Mouse (Mus musculus): ENCODE measurements at regions not wholly inside any gene's neighbourhood (a gene's known extent, or its start where the extent isn't known, plus 50 kb on each side); places are given as distances from the start of the nearest gene placed in this dataset.

DNA sequence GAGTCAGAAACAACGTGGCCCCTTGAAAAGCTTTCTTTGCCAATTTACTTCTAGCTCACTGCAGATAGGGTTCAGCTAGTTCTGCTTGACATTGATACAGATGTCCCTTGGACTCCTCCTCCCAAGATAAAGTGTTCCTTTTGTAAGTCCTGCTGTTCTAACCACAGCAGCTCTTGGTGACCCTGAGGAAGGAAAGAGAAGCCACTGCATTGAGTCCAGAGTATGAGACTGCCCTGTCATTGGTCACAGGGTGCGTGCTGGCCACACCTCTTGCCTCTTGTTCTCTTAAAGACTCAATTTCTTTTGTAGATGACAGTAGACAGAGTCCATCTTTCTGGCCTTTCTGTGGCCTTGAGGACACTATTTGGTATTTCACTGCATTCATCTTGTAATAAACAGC lies 74.7 kb upstream of the Zc3h12c start:
- no peaks in the 10 kb centered on the region for H3K4me1 ChIP-seq
- H3K27ac ChIP-seq: no peak overlapping the region
- H3K36me3 ChIP-seq (replicated peaks): no peaks in the 10 kb centered on the region
- H3K27me3 ChIP-seq (ENCODE audit: poor library complexity, severe bottlenecking): no peaks in the 10 kb centered on the region
- no peak overlapping the region for H3K4me3 ChIP-seq
- DNase-seq (ENCODE audit: extremely low spot score, low spot score): no peak
- no peaks in the 10 kb centered on the region for H3K9me3 ChIP-seq
- 86% methylated on average over 2 of the region's 2 CpGs for WGBS

DNA sequence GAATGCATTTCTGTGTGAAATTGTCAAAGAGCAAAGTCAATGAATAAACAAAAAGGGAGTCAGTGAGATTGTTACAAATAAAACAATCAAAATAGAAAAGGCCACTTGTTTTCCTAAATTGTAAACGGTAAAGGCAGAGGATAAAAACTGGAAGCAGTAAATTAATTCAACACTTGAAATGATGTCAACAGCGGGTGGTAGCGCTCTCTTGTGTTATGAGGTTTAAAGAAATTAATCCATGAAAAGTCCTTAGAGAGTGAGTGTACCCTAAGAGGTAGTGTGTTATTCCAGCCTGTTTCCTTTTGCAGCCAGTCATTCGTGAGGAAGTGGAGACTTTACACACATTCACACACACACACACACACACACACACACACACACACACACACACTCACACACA lies 73.2 kb upstream of the Zc3h12c start:
- no peak for DNase-seq (ENCODE audit: extremely low spot score, low spot score)
- Histone ChIP-seq H3K4me1 (peaks cover 7% of the 10 kb centered on the region), H3K27me3 (ENCODE audit: poor library complexity, severe bottlenecking) (no peaks in the 10 kb centered on the region), H3K9me3 (no peaks in the 10 kb centered on the region), H3K36me3 (replicated peaks) (no peaks in the 10 kb centered on the region), H3K4me3 (no peak overlapping the region), H3K27ac (no peak overlapping the region)
- 84% methylated on average over 4 of the region's 4 CpGs for WGBS

DNA sequence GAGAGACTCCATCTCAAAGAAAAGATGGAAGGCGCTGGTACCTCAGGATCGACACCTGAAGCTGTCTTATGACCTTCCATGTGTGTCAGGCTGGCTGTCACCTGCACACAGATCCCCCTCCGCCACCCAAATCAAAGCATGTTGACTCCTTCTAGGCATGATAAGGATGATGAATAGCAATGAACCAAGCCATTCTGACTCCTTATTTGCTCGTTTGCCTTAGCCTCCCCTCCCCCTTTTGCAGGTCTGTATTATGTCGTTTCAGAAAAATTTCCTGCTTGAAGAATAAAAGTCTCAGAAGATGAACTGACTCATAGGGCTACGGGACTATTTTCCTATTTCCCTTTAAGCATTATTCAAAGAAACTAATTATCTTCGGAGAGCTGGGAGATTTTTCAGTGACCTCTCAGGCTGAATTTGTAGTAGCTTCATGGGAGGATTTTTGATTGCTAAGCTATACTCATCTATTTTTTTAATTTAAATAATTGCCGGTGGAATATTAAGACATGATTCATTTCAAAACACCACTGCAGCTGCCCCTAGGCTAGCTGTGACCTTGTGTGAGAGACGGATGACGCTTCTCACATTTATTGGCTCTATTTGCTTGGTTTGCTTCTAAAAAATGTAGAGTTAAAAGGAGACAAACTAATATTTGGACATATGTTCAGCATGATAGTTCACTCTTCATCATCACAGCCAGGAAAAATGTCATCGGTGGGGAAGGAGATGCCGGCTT lies 72.4 kb upstream of the Zc3h12c start:
- Histone ChIP-seq H3K36me3 (replicated peaks) (no peaks in the 10 kb centered on the region), H3K9me3 (no peaks in the 10 kb centered on the region), H3K27ac (no peak overlapping the region), H3K4me1 (peaks cover 7% of the 10 kb centered on the region), H3K4me3 (no peak overlapping the region), H3K27me3 (ENCODE audit: poor library complexity, severe bottlenecking) (no peaks in the 10 kb centered on the region)
- DNase-seq (ENCODE audit: extremely low spot score, low spot score): no peak
- 86% methylated on average over 12 of the region's 12 CpGs for WGBS

DNA sequence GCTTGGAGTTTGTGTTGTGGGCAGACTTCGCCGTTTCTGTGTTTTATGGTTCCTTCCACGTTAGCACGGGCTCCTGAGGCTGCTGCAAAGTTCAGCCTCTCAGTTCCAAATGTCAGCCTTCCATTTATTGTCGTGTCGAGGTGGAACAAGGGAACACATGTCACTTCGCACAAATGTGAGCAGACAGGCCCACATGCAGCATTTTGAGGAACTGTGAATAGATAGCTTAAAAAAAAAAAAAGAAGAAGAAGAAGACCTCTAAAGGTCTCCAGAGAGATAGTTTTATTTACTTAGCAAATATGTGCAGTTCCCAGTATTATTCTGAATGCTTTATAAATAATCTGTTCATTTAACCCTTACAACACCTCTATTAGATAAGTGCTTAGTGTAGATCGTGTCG lies 66.4 kb upstream of the Zc3h12c start:
- peaks cover 7% of the 10 kb centered on the region for H3K4me1 ChIP-seq
- DNase-seq (ENCODE audit: extremely low spot score, low spot score): no peak
- no peak overlapping the region for H3K4me3 ChIP-seq
- H3K27ac ChIP-seq: no peak overlapping the region
- WGBS: 90% methylated on average over 9 of the region's 9 CpGs
- no peaks in the 10 kb centered on the region for H3K27me3 ChIP-seq (ENCODE audit: poor library complexity, severe bottlenecking)
- H3K36me3 ChIP-seq (replicated peaks): no peaks in the 10 kb centered on the region
- H3K9me3 ChIP-seq: no peaks in the 10 kb centered on the region

DNA sequence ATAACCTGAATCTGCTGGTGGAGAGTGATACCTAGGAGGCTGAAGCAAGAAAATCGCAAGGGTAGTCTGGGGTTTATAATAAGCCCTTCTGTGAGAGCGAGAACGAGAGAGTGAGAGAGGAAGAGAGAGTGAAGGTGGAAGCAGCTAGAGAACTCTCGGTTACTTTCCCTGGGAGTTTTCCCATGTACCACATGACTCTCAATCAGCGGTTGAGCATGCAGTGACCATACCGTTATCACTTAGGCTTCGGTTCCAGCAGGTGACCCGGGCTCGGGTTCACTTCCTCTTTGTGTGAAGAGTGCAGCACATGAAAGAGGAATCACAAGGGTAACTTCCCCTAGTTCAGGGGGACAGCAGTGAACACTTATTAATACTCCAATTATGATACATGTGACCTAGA lies 61.2 kb upstream of the Zc3h12c start:
- no peaks in the 10 kb centered on the region; the same call in 1 of the 2 replicates for H3K27me3 ChIP-seq (ENCODE audit: poor library complexity, severe bottlenecking)
- peaks cover 6% of the 10 kb centered on the region for H3K4me1 ChIP-seq
- H3K27ac ChIP-seq: no peak overlapping the region
- H3K9me3 ChIP-seq: no peaks in the 10 kb centered on the region
- H3K4me3 ChIP-seq: no peak overlapping the region
- no peak for DNase-seq (ENCODE audit: extremely low spot score, low spot score)
- 89% methylated on average over 9 of the region's 9 CpGs for WGBS
- H3K36me3 ChIP-seq (replicated peaks): no peaks in the 10 kb centered on the region

DNA sequence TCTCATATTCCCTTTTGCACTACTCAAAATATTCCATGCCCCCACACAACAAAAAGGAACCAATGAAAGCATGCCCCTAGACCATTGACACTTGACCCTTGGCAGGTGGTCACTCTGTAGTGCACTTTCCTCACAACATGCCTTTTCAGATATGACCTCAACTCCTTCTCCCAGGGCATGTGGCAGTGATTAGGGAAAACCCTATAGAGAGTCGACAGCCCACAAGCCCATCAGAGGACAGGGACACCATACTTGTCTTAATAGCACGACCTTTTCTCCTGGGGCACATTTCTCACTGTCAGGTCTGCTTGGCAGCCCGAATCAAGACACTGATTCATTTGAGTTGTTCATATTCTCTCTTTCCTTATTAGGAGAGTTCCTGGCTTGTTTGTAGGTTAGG lies 57.3 kb upstream of the Zc3h12c start:
- Histone ChIP-seq H3K4me1 (peaks cover 25% of the 10 kb centered on the region), H3K36me3 (replicated peaks) (no peaks in the 10 kb centered on the region), H3K27me3 (ENCODE audit: poor library complexity, severe bottlenecking) (peaks cover 10% of the 10 kb centered on the region; the same call in 1 of the 2 replicates), H3K9me3 (no peaks in the 10 kb centered on the region), H3K27ac (no peak overlapping the region), H3K4me3 (no peak overlapping the region)
- WGBS: 60% methylated on average over 3 of the region's 3 CpGs
- no peak for DNase-seq (ENCODE audit: extremely low spot score, low spot score)

DNA sequence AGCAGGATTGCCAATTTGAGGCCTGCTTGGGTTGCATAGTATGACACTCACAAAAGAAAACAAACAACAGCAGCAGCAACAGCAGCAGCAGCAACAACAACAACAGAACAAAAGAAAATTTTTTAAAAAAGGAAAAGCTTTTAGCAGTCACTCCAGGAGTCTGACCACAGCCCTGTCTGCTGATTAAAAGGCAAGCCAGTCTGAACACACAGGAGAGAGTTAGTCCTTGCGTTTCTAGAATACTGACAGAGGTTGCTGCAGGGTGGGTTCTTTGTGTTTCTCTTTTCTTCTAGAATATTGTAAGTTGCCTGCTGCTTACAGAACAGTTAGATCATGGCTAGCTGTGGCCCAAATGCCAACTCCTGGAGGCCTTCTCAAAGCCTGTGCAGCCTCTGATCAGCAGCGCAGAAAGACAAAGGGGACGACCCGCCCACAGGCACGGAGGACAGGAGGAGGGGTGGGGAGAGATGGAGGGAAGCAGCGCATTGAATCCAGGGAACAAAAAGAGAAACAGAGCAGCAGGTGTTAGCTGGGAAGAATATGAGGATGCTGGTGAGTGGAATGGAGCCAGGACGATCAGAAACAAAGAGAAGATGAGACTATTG lies 55.2 kb upstream of the Zc3h12c start:
- WGBS: 12% methylated on average over 7 of the region's 7 CpGs
- DNase-seq (ENCODE audit: extremely low spot score, low spot score): peak; percentile 56
- H3K4me1 ChIP-seq: peaks cover 25% of the 10 kb centered on the region
- no peaks in the 10 kb centered on the region for H3K9me3 ChIP-seq
- no peaks in the 10 kb centered on the region for H3K36me3 ChIP-seq (replicated peaks)
- peaks cover 10% of the 10 kb centered on the region; the same call in 1 of the 2 replicates for H3K27me3 ChIP-seq (ENCODE audit: poor library complexity, severe bottlenecking)
- peak overlapping the region; percentile 30 for H3K4me3 ChIP-seq
- peak overlapping the region; percentile 85 for H3K27ac ChIP-seq

All from forebrain, embryonic 10.5 days (tissue).